Mouse (Mus musculus): Measurements from ENCODE around the gene Vsnl1.

The Vsnl1 gene

DNA sequence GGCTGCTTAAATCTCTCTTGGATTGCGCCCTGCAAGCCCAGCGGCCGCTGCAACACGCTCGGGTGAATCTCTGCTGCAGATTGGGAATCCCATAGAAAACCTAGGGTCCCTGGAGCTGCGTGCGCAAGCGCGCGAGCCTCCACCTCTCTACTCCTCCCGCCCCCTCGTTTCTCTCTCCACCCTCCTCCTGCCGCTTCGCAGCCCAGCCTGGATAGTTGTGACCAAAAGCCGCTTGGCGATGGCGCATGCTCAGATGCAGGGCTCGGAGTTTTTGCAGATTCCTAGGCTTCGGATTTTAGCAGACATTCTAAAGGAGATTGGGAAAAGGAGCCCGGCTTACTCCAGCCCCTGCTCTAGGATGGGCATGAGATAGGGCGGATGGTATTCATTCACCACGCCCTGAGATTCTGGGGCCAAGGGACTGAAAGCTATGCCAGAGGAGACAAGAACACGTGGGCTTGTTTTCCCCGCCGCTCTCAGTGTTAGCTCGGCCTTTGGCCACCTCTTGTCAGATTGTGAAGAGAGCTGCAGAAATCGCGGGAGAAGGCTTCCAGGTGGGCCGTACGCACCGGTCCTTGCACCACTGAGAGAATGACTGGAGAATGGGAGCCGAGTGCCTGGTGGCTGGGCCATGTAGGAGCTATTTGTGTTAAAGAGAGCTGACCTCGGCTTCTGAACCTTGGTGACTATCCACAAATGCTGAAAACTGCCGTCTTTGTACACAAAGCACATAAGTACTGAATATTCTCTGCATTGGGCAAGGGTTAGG, at the start of gene Vsnl1:
Vsnl1 (minus strand) TSS at position 117 of the 769 bp plus-strand sequence.
- peak; percentile 92 to 94 for DNase-seq

GRCm38 (mm10) chr12:11456632-11457031, 20.2 kb upstream of the Vsnl1 start:
- no peak for DNase-seq

- no peak for DNase-seq
These were observed 19.8 kb upstream of the Vsnl1 start for GRCm38 (mm10) chr12:11456213-11456612.

DNA sequence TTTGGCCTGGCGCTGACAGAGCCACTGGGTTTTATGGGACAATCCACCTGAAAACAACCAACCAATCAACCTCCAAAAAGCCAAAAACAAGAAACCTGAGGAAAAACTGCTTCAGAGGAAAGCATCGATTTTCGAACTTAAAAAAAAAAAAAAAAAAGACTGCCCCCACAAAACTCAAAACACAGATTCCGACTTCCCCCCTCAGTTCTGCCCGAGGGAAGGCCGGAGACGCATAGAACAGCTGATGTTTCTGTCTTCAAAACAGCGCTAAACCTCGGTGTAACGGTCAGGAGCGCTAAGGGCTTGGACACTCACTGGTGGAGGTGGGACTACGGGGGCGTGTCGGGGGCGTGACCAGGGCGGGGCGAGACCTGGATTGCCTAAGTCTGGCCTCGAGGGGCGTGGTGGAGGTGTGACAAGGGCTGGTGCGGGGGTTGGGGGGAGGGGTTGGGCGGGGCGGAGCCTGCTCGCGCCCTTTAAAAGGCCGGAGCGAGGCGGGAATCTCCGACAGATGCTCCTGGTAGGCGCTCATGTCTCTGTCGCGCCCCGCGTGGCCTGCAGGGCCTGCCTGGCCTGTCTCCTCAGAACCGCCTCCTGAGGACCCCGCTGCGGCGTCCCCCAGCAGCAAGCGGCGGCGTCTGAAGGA, 19.3 kb upstream of the Vsnl1 start, which contains the start of gene Rad51ap2:
Rad51ap2 (plus strand) TSS at position 531 of the 646 bp plus-strand sequence.
- peak; percentile 94 to 98 for DNase-seq

GRCm38 (mm10) chr12:11454146-11454545, 17.7 kb upstream of the Vsnl1 start:
- DNase-seq, result no peak

DNA sequence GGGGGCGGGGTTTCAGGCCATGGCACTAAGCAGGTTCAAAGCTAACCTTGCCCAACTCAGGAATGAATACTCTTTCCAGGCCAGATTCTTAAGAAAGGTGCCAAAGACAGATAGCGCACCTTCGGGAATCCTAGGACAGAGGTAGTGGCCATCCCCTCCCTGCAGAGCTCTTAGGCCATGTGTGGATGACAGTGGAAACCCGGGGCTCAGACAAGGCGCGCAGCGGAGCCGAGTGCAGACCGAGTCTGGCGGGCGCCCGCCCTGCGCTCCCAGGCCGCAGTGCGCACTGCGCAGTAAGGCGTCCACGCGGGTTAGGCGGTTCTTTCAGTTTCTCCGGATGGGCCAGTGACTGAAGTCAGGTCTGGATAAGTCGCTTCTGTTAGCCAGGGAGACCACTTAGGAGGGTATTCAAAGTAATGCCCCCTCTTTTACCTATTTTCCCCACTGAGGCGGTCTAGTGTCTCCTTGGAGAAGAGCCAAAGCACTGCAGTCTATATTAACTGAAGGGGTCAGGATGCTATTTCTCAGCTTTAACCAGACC, 1.6 kb upstream of the Vsnl1 start:
- DNase-seq, result peak; percentile 68

DNA sequence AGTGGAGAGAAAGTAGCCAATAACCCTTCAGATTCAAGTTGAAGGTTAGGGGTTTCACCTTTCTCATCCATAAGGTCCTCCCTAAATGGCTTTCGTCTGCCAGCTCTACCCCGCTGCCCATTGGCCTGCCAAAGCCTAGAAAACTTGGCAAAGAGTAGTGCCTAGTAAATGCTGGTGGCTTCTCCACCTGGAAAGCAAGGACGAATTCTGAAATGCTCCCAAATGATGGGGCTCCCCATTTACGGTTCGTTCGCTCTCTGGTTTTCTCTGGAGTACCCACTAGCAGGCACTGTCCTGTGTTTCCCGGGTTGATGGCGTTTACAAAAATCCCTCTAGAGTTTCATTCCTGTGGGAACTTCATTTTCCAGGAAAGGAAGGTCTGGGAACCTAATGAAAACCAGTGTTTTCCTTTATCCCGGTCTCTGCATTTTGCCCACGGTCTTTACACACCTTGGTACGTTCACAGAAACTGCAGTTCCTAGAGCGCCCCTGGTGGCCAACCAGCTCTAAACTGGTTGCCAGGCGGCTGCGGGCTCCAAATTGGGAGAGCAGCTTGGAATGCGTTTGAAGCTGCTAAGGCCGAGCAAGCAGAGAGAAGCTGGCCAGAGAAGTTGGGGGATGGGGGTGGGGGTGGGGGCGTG, 973 bp upstream of the Vsnl1 start:
- peak; percentile 95 to 97 for DNase-seq

GRCm38 (mm10) chr12:11436023-11436350, 426 bp downstream of the Vsnl1 start:
- DNase-seq, result peak in 1 of 2 experiments; percentile 40

GRCm38 (mm10) chr12:11435246-11436022, 979 bp downstream of the Vsnl1 start:
- DNase-seq, result peak; percentile 48 to 50

- peak; percentile 43 to 52 for DNase-seq
These were observed 2.0 kb downstream of the Vsnl1 start for GRCm38 (mm10) chr12:11434446-11434845.

DNA sequence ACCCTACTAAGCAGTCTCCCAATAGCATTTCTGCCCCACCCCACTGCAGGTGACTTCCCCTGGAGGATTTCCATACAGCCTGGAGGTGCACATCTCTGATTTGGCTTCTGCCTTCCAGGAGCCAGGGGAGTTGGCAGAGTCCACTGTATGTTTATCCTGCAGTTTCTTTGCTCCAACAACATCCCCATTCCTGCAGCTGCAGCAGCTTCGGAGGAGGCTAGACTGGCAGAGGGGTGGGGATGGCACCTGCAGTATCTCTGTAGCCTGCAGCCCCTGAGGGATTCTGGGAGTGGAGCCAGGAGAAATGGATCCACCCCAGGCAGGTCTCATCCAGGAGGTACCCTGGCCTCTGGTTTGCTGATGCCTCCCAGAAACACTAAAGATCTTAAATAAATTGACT, 2.7 kb downstream of the Vsnl1 start:
- DNase-seq, result peak; percentile 50 to 64

GRCm38 (mm10) chr12:11433126-11433525, 3.3 kb downstream of the Vsnl1 start:
- peak in 1 of 2 experiments; percentile 21 for DNase-seq

- no peak for DNase-seq
These were observed 9.0 kb downstream of the Vsnl1 start for GRCm38 (mm10) chr12:11427396-11427795.

- DNase-seq, result peak in 1 of 2 experiments; percentile 27
These were observed 18.3 kb downstream of the Vsnl1 start for GRCm38 (mm10) chr12:11418112-11418511.

GRCm38 (mm10) chr12:11407679-11408078, 28.7 kb downstream of the Vsnl1 start:
- DNase-seq, result peak; percentile 65 to 74

DNA sequence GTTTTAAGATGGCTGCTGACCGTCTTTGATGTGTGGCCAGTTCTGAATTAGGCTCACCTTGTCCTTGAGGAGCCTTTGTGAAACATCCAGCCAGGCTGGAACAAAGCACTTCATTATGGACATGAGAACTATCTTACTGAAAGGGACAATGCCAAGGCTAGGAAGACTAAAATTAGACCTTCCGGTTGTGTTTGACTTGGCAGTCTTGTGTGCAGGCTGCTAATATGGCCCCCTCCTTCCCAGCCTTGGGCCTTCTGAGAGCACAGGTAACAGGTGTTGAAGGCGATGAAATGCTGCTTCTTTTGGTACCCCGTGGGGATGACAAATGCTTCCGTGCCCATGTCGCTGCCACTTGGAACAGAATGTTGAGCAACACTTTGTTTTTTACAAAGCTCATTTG, 37.6 kb downstream of the Vsnl1 start:
- peak; percentile 77 to 84 for DNase-seq

DNA sequence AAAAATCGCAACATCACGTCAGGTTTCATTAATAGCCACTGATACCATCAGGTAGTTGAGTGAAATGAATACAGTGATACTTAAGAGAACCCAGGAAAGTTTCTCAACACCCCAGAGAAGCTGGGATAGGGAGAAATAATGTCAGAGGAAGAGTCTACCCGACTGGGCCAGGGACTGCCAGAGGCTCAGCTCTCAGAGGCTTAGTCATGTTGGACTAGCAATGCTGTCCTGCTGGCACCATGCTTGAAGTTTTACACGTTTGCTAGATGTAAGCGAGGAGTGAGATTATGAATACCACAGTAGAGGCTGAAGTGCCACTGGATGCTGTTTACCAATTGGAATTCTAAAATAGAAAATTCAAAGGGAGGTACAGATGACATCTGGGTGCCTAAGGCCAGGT, 39.4 kb downstream of the Vsnl1 start:
- no peak for DNase-seq

DNA sequence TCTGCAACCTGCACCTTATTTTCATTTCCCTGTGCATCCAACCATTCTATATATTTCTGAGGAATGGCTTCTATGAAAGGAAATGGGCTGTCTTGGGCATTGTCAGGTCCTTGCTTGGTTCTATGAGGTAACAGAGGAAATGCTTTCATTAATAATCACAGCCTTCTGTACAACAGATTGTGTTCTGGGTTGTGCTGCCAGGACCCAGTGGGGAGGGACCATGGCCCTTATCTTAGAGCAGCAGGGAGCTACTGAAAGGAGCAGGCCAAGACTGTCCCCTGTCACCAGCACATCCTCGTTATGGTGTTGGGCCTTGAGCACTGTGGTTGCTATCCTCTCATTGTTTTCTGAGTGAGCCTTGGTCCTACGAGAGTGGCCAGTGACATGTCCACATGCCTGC, 40.9 kb downstream of the Vsnl1 start:
- peak; percentile 93 to 94 for DNase-seq

GRCm38 (mm10) chr12:11392525-11392924, 43.9 kb downstream of the Vsnl1 start:
- no peak for DNase-seq

DNA sequence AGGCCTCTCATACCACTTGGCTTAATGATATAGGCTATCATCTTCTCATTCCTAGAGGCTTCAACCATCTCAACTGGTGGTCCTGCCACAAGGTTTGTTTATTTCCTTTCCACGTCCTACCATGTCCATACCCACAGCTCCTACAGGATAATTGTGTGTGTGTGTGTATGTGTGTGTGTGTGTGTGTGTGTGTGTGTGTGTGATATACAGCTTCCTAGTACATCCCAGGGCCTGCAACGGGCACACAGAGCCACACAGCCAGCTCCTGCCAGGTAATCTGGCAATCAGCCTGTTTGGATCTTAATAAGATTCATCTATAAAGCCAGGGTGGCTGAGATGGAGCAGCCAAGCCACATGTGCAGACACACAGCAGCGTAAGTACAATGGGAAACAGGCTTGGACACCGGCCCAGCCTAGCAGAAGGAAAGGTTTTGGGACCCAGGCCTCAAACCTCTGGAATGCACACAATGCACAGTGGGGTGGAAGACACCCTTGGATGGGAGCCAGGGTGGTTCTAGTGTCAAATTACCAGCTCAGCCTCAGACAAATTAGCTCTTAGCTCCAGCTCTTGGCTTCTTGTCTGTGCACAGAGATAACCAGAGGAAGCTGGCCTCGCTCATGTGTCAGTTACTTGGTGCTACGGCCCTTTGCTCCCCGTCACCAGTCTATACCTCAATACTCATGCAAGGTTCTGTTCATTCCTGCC, 45.0 kb downstream of the Vsnl1 start:
- peak; percentile 76 to 83 for DNase-seq

- DNase-seq, result no peak
These were observed 47.3 kb downstream of the Vsnl1 start for GRCm38 (mm10) chr12:11389141-11389540.

GRCm38 (mm10) chr12:11384754-11385153, 51.7 kb downstream of the Vsnl1 start:
- no peak for DNase-seq

Data from cerebellum, postnatal 25 days (tissue).